Mouse (Mus musculus) midbrain, embryonic 15.5 days (tissue): ENCODE data around the gene Sorl1. TPM values are rescaled to one million over a fixed set of nuclear protein-coding genes. Genes with fewer than 3 reads are reported as not detected.
A peak's percentile ranks its signal among the peaks of the same experiment; 100 is the strongest.

Experiments used
- ATAC-seq: fragments of 200-750 bp; cut with Nextera tagmentation; replicated peaks from 2 replicates; pipeline ENCODE4 v1.8.0; 2017; ENCODE audit warnings: moderate TSS enrichment
- H3K27ac ChIP-seq: fragments of 300-500 bp; sonication (generic); 2 replicates; pipeline ENCODE4 v1.5.1; 2015; ENCODE audit warnings: mild to moderate bottlenecking, inconsistent platforms
- H3K27me3 ChIP-seq: fragments of 300-500 bp; sonication (generic); replicated peaks from 2 replicates; pipeline ENCODE4 v1.6.1; 2015; ENCODE audit warnings: inconsistent platforms
- H3K36me3 ChIP-seq: fragments of 300-500 bp; sonication (generic); replicated peaks from 2 replicates; pipeline ENCODE4 v1.6.1; 2015; ENCODE audit warnings: inconsistent platforms
- H3K4me1 ChIP-seq: fragments of 300-500 bp; sonication (generic); 2 replicates; pipeline ENCODE4 v1.6.1; 2015; ENCODE audit warnings: inconsistent platforms
- H3K4me2 ChIP-seq: fragments of 300-500 bp; sonication (generic); 2 replicates; pipeline ENCODE4 v1.6.1; 2015; ENCODE audit warnings: inconsistent platforms, mild to moderate bottlenecking, moderate library complexity
- H3K4me3 ChIP-seq: fragments of 300-500 bp; sonication (generic); 2 replicates; pipeline ENCODE4 v1.5.1; 2015; ENCODE audit warnings: mild to moderate bottlenecking, inconsistent platforms
- H3K9ac ChIP-seq: fragments of 300-500 bp; sonication (generic); 2 replicates; pipeline ENCODE4 v1.6.1; 2015; ENCODE audit warnings: mild to moderate bottlenecking, inconsistent platforms
- H3K9me3 ChIP-seq: fragments of 300-500 bp; sonication (generic); 2 replicates; pipeline ENCODE4 v1.6.1; 2016; ENCODE audit warnings: inconsistent platforms
- WGBS: fragments of 180-500 bp; shearing (Covaris S2); methylation state at CpG from one replicate; pipeline ENCODE4 v1.1.7; 2015; ENCODE audit warnings: mixed read lengths; 5-methylcytosine and 5-hydroxymethylcytosine counted together
- polyA plus RNA-seq: library from polyadenylated mRNA; unstranded; fragments of >200 nt; fragmentation: Nextera tagmentation; extraction: Ambion mirVana; gene quantifications from 2 replicates; pipeline ENCODE4 v1.2.1, GENCODE M21; 2015

The Sorl1 gene
- polyA plus RNA-seq, 1 experiment from 2014 or later: 10.1 TPM

DNA sequence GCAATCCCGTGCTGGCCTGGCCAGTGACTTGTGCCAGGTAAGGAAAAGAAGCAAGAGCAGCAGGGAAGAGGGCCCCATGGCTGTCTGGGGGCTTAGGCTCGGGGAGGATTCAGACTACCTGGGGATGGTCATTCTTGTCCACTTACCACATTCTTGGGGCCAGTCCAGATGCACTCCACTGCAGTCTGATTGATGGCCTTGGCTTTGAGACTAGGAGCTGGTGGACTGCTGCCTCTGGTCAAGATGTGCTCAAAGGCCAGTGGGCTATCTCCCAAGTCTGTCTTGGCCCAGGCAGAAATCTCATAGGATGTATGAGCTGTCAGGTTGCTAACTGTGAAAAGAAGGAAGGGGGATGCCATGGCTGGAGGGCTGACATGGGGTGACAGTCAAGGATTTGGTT is 141.3 kb downstream of the Sorl1 start:
- no peak overlapping the region for H3K4me2 ChIP-seq
- H3K27ac ChIP-seq: no peak overlapping the region
- H3K9ac ChIP-seq: no peak overlapping the region
- no peak overlapping the region for H3K4me3 ChIP-seq
- no peaks in the 10 kb centered on the region for H3K36me3 ChIP-seq
- 74% methylated on average over 2 of the region's 2 CpGs for WGBS
- no peak for ATAC-seq
- H3K4me1 ChIP-seq: no peaks in the 10 kb centered on the region
- no peaks in the 10 kb centered on the region for H3K27me3 ChIP-seq
- H3K9me3 ChIP-seq: no peaks in the 10 kb centered on the region

DNA sequence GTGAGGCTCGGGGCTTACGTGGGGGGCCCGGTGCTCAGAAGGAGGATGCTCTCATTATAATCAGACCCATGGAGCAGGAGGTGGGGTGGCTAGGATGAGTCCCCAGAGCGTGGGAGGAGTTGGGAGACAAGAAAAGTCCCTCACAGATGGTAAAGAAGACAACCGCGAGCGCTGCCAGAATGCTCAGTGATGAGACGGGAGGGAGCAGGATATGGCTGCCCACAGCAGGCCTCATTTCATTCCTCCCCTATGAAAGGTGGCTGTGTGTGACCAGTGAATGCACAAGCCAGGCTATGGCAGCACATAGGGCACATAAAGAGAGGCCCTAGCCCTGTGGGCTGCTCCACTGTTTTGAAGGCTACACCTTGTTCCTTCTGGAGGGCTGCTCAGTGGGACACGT is 142.1 kb downstream of the Sorl1 start:
- Histone ChIP-seq H3K4me2 (no peak overlapping the region), H3K4me1 (no peaks in the 10 kb centered on the region), H3K36me3 (no peaks in the 10 kb centered on the region), H3K9me3 (no peaks in the 10 kb centered on the region), H3K9ac (no peak overlapping the region), H3K27me3 (no peaks in the 10 kb centered on the region), H3K27ac (no peak overlapping the region), H3K4me3 (no peak overlapping the region)
- 86% methylated on average over 9 of the region's 9 CpGs for WGBS
- no peak for ATAC-seq

DNA sequence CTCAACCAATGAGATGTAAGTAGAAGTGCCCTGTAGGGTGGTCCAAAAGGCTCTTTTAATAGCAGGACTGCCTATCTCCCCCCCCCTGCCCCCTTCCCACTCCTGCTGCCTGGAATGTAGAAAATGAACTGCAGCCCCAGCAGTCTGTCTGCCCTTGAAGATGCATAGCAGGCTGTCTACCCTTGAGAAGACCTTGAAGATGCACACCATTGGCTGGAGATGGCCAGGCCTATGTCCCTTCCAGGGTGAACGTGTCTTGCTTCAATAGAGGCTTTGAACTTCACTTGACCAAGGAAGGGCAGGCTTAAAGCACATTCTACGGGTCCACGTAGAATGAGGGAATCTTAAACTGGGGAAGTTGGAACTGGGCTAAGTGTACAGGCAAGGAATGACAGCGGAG is 142.8 kb downstream of the Sorl1 start:
- no peaks in the 10 kb centered on the region for H3K9me3 ChIP-seq
- no peaks in the 10 kb centered on the region for H3K4me1 ChIP-seq
- no peak overlapping the region for H3K4me2 ChIP-seq
- no peak overlapping the region for H3K9ac ChIP-seq
- no peak overlapping the region for H3K27ac ChIP-seq
- no peaks in the 10 kb centered on the region for H3K27me3 ChIP-seq
- H3K4me3 ChIP-seq: no peak overlapping the region
- 84% methylated on average over 4 of the region's 4 CpGs for WGBS
- no peak for ATAC-seq
- H3K36me3 ChIP-seq: no peaks in the 10 kb centered on the region

DNA sequence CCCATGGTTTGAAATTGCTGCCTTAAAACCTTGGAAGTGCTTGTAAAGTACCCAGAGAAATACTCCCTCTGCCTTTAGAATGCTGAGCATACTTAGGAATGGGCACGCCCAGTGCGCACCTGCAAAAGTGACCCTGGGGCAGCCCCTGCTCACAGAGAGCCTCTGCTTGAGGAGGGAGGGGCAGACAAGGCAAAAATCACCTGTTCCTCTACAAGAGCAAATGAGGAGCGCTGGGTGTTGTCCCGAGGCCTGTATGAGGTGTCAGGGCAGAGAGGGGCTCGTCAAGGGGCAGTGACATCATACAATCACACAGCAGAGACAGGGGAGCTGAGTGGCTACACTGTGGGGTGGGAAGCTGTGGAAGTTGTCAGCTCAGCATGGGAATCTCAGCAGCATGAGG is 143.3 kb downstream of the Sorl1 start:
- no peak for ATAC-seq
- Histone ChIP-seq H3K27ac (no peak overlapping the region), H3K4me3 (no peak overlapping the region), H3K9me3 (no peaks in the 10 kb centered on the region), H3K9ac (no peak overlapping the region), H3K27me3 (no peaks in the 10 kb centered on the region), H3K4me2 (no peak overlapping the region), H3K36me3 (no peaks in the 10 kb centered on the region), H3K4me1 (no peaks in the 10 kb centered on the region)
- WGBS: 89% methylated on average over 5 of the region's 5 CpGs

DNA sequence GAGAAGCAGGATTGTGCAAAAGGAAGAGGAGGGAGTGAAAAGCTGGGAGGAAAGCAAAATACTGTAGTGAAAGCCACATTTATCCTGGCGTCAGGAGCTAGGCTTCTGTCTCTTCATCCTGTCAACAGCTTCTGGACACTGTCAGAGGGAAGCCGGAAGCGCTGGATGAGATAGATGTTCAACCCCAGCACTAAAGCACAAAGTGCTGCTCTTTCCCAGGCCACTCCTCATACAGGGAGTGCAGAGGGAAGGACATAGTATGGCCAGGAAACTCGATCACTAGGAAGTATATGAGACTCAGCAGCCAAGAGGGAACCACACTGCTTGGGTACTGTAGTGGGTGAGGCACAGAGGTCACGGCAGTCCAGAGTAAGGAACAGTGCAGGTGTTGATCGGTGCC is 145.7 kb downstream of the Sorl1 start:
- Histone ChIP-seq H3K9me3 (no peaks in the 10 kb centered on the region), H3K4me1 (peaks cover 10% of the 10 kb centered on the region; the same call in 1 of the 2 replicates), H3K4me3 (no peak overlapping the region), H3K36me3 (no peaks in the 10 kb centered on the region), H3K4me2 (no peak overlapping the region), H3K27ac (no peak overlapping the region), H3K27me3 (no peaks in the 10 kb centered on the region), H3K9ac (no peak overlapping the region)
- no peak for ATAC-seq
- 93% methylated on average over 6 of the region's 6 CpGs for WGBS

DNA sequence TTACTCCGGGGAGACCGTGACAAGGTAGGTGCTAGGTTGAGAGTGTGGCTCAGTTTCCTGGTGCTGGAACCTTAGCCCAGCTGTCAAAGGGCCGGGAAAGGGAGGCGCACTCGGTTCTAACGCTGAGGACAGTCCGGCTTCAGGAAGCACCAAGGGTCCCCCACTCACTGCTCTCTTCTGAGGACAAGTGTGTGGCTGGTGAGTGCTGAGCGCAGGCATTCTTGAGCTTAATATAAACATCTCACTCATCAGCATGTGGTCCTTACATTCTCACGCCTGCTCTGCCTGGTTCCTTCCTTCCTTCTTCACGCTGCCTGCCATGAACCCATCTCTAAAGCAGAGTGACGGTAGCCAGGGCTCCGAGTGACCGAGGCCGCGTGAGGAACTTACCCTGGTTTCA is 148.1 kb downstream of the Sorl1 start:
- H3K4me1 ChIP-seq: peaks cover 10% of the 10 kb centered on the region; the same call in 1 of the 2 replicates
- 90% methylated on average over 15 of the region's 15 CpGs for WGBS
- H3K36me3 ChIP-seq: no peaks in the 10 kb centered on the region
- H3K27ac ChIP-seq: no peak overlapping the region
- H3K27me3 ChIP-seq: no peaks in the 10 kb centered on the region
- H3K9ac ChIP-seq: no peak overlapping the region
- no peak overlapping the region for H3K4me2 ChIP-seq
- no peaks in the 10 kb centered on the region for H3K9me3 ChIP-seq
- H3K4me3 ChIP-seq: no peak overlapping the region
- ATAC-seq: no peak

DNA sequence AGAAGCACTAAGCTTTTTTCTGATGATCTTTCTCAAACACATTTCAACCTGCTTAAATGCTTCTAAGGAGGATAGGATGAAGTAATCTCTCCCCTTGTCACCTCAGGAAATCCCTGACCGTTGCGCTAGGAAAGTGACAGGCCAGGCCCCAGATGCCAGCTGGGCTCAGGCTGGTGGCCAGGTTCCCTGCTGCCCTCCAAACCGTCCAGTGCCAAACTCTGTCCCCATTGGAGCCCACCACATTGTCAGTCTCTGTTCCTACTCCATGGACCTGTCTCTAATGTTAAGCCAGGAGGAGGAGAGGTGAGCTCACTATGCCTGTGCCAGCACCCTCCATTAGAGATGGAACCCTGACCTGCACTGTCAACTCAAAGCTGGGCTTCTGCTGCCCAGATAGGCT is 149.4 kb downstream of the Sorl1 start:
- peak; percentile 48; the same call in 1 of the 2 replicates for ATAC-seq
- no peaks in the 10 kb centered on the region for H3K9me3 ChIP-seq
- no peak overlapping the region for H3K4me2 ChIP-seq
- peaks cover 10% of the 10 kb centered on the region; the same call in 1 of the 2 replicates for H3K4me1 ChIP-seq
- no peak overlapping the region for H3K4me3 ChIP-seq
- WGBS: 46% methylated on average over 3 of the region's 3 CpGs
- no peaks in the 10 kb centered on the region for H3K36me3 ChIP-seq
- no peak overlapping the region for H3K9ac ChIP-seq
- peak overlapping the region; percentile 4; the same call in 1 of the 2 replicates for H3K27ac ChIP-seq
- H3K27me3 ChIP-seq: no peaks in the 10 kb centered on the region

DNA sequence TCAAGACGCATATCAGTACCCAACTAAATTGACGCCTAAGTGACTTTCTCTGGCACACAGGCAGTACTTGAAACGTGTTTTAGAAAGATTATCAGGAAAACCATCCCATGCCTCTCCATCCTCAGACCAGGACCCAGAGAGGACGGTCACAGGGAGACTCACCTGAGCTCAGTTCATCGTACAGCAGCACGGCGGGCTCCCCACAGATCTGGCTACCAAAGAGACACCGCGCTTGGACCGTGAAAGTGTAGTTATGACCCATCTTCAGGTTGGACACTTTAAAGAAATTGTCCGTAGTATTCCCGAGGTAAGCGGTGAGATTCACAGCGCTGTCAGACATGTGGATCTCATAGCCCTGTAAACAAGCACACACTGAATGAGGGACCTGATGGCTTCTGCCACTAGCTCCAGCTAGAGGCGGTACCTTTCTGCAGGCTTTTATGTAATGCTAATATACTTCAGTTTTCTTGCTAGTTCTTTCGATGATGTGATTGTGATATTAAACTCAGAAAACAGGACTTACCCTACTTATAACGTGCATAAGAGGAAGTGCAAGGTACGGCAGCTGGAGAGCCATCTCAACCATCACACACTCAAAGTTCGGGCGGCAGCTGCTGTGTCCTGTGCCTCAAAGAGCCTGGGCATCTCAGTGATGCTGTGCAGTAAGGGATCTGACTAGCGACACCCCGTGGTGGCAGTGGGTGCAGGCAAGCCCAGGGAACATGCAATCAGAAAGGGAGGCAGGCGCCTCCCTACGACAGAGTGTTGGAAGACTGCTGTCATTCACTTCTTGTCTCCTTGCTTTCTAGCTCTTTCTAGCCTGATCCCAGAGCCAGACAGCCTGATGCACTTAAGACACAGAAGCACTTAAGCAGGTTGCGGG is 150.1 kb downstream of the Sorl1 start:
- Histone ChIP-seq H3K4me2 (no peak overlapping the region), H3K4me3 (no peak overlapping the region), H3K9ac (no peak overlapping the region), H3K36me3 (peaks cover 5% of the 10 kb centered on the region; the same call in 1 of the 2 replicates), H3K27me3 (no peaks in the 10 kb centered on the region), H3K27ac (peak overlapping the region; percentile 4; the same call in 1 of the 2 replicates), H3K4me1 (peaks cover 10% of the 10 kb centered on the region; the same call in 1 of the 2 replicates), H3K9me3 (no peaks in the 10 kb centered on the region)
- 67% methylated on average over 25 of the region's 25 CpGs for WGBS
- ATAC-seq: peak; percentile 92

DNA sequence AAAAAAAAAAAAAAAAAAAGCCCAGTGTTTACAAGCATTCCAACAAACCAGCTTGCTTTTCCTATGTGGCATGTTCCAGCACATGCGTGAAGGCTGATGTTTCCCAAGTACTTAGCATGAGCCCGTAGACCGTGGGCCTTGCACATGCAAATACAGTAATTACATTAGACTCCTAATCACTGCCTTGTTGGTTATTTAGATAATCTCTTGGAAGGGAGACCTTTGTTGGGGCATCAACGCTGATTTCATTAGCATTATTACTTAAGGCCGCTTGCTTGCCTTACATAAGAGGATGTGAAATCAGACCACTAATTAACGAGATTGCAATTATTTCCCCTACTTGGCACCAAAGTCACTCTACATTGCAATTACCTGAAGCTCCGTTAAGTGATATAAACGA is 154.1 kb downstream of the Sorl1 start:
- Histone ChIP-seq H3K4me2 (no peak overlapping the region), H3K9me3 (no peaks in the 10 kb centered on the region), H3K4me1 (peaks cover 10% of the 10 kb centered on the region; the same call in 1 of the 2 replicates), H3K36me3 (peaks cover 5% of the 10 kb centered on the region; the same call in 1 of the 2 replicates), H3K27ac (no peak overlapping the region), H3K27me3 (no peaks in the 10 kb centered on the region), H3K4me3 (no peak overlapping the region), H3K9ac (no peak overlapping the region)
- no peak for ATAC-seq
- WGBS: 82% methylated on average over 8 of the region's 8 CpGs

DNA sequence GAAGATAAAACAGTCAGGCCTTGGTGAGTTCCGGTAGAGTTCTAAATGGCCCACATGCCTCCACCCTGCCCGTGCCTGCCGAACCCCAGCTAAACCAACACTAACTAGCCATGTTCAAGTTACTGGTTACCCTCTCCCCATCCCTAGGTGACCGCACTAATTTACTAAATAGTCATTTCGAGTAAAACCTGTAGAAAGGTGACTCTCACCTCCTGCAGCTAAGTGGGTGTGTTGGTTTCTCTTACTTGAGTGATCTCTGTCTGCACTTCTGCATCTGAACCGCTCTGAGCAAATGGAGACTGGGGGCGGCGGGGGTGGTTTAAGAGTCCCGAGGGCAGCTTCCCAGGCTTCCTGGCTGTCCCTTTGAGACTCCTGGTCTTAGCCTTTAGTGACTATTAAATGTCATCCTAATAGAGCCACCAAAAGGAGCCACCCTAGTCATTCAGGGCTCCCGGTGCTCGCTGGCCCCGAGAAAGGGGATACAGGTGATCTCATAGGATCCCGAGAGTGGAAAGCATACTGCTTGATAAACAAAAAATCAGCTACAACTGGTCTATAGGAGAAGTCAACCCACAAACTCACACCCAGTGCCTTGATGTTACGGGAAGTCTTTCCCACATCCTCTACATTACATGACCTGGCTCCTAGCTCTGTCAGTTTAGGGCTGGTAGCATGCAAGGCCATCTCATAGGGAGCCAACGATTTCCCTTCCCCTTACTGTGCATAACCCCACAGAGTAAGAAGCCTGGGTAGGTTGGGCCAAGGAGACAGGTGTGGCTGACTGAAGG is 155.2 kb downstream of the Sorl1 start:
- H3K27ac ChIP-seq: no peak overlapping the region
- H3K4me3 ChIP-seq: no peak overlapping the region
- WGBS: 95% methylated on average over 15 of the region's 15 CpGs

DNA sequence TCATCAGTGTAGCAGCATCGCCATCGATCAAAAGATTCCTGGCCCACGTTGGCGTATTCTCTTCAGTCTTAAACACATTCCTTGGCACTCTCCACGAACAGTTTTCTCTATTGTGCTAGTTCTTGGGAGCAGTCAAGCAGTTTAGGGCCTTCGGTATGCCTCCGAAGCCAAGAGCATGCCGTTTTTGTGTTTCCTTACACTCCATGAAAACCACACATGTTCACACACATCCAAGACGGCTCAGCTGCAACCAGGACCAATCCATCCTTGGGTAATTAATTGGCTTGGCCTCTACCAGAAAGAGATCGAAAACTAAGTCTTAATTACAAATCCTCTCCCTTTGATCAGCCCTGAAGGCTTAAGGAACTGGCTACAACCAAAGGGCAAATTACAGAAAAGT is 162.8 kb downstream of the Sorl1 start:
- 49% methylated on average over 10 of the region's 10 CpGs for WGBS
- no peak for ATAC-seq
- H3K4me1 ChIP-seq: no peaks in the 10 kb centered on the region; the same call in 1 of the 2 replicates

More for the DNA sequence above, 155.2 kb downstream of the Sorl1 start:
- no peak overlapping the region for H3K9ac ChIP-seq
- peaks cover 5% of the 10 kb centered on the region; the same call in 1 of the 2 replicates for H3K36me3 ChIP-seq
- H3K4me1 ChIP-seq: no peaks in the 10 kb centered on the region
- H3K4me2 ChIP-seq: no peak overlapping the region
- H3K27me3 ChIP-seq: no peaks in the 10 kb centered on the region
- ATAC-seq: no peak
- no peaks in the 10 kb centered on the region for H3K9me3 ChIP-seq

DNA sequence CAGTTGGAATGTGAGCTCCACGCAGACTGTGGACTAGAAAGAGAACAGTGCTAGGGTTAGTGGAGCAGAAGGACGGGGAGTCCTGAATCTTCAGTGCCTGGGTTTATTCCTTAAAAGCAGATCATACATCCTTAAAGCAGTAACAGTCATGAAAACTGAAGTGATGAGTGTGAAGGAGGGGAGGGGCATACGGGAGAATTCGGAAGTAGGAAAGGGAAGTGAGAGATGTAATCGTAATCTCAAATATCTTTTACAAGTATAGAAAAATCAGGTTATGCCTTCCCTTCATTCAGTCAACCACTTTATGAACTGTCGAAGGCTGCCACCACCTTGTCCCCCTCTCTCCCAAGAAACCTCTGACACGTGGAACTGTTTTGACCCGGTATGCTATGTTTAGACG is 165.8 kb downstream of the Sorl1 start:
- no peak for ATAC-seq
- Histone ChIP-seq H3K9me3 (no peaks in the 10 kb centered on the region), H3K36me3 (no peaks in the 10 kb centered on the region), H3K4me1 (peaks cover 7% of the 10 kb centered on the region), H3K27ac (no peak overlapping the region), H3K4me2 (no peak overlapping the region), H3K27me3 (no peaks in the 10 kb centered on the region), H3K9ac (no peak overlapping the region), H3K4me3 (no peak overlapping the region)
- 95% methylated on average over 9 of the region's 9 CpGs for WGBS

More for the DNA sequence above, 162.8 kb downstream of the Sorl1 start:
- Histone ChIP-seq H3K27me3 (no peaks in the 10 kb centered on the region), H3K4me2 (no peak overlapping the region), H3K9me3 (no peaks in the 10 kb centered on the region), H3K9ac (no peak overlapping the region), H3K27ac (no peak overlapping the region), H3K4me3 (no peak overlapping the region), H3K36me3 (no peaks in the 10 kb centered on the region)
